Comparison of ENCODE assay signal across 23 mouse cellular contexts in genomic region chr16:93028016-93028415, GRCm38 (mm10).
A peak's percentile ranks its signal among the peaks of the same experiment; 100 is the strongest.
DNase-seq lines count a peak whose midpoint lies in the region; ATAC-seq and TF ChIP-seq lines count a peak whose summit lies in the region.
"Had no signal": no experiment of that assay in that cellular context is flagged by ENCODE, and none has a peak within 500 bp of the region (broad histone marks: within the 10 kb centered on the region; RNA-seq: fewer than 3 reads in every experiment).

No protein-coding gene starts in this region.

- H3K27me3 ChIP-seq in kidney, postnatal 0 days (ENCODE audit: insufficient read depth, low read length) = no peaks in the 10 kb centered on the region
- no peaks in the 10 kb centered on the region for H3K27me3 ChIP-seq in kidney, embryonic 15.5 days
- H3K27me3 ChIP-seq: embryonic facial prominence, embryonic 12.5 days; embryonic facial prominence, embryonic 15.5 days; forebrain, embryonic 12.5 days; forebrain, embryonic 15.5 days had no signal

- DNase-seq in kidney, postnatal 0 days (ENCODE audit: low spot score) = no peak
- DNase-seq in embryo, embryonic 11 days = no peak
- DNase-seq in gastrocnemius, postnatal 10 days = no peak
- DNase-seq: adrenal gland, postnatal 14 days; cerebellum, adult 18-20 months; cerebellum, adult 9-10 months; cerebellum, postnatal 14 days; gastrocnemius, postnatal 14 days; heart, postnatal 14 days; heart, postnatal 4 days had no signal

- no peaks in the 10 kb centered on the region for H3K79me2 ChIP-seq in macrophage (ENCODE audit: inconsistent target)

- no peak overlapping the region for H3K4me3 ChIP-seq in kidney, postnatal 0 days (replicated peaks; ENCODE audit: low read depth, low read length)
- H3K4me3 ChIP-seq in kidney, embryonic 15.5 days (replicated peaks) = no peak overlapping the region
- no peak overlapping the region for H3K4me3 ChIP-seq in bone marrow macrophage, adult 2 months (ENCODE audit: insufficient read depth, low read length)
- H3K4me3 ChIP-seq in macrophage (ENCODE audit: inconsistent target) = no peak overlapping the region
- H3K4me3 ChIP-seq: embryonic facial prominence, embryonic 12.5 days; embryonic facial prominence, embryonic 15.5 days; erythroblast, embryonic 14.5 days; forebrain, embryonic 12.5 days; forebrain, embryonic 15.5 days; heart, embryonic 13.5 days had no signal

- no peak for ATAC-seq in kidney, postnatal 0 days (replicated peaks; ENCODE audit: low FRiP score, low read depth)
- no peak for ATAC-seq in kidney, embryonic 15.5 days (replicated peaks; ENCODE audit: low FRiP score)
- ATAC-seq: forebrain, embryonic 15.5 days; hindbrain, postnatal 0 days; inflammation-experienced regulatory T-cells, adult 6 months; intestine, embryonic 16.5 days had no signal

- H3K9me3 ChIP-seq in kidney, postnatal 0 days (replicated peaks; ENCODE audit: low read length) = no peaks in the 10 kb centered on the region
- no peaks in the 10 kb centered on the region for H3K9me3 ChIP-seq in kidney, embryonic 15.5 days (replicated peaks)
- H3K9me3 ChIP-seq: embryonic facial prominence, embryonic 12.5 days; embryonic facial prominence, embryonic 15.5 days; forebrain, embryonic 12.5 days; forebrain, embryonic 15.5 days; heart, embryonic 13.5 days had no signal

- TF ChIP-seq CTCF in kidney, postnatal 0 days (IDR thresholded peaks at IDR 0.05; ENCODE audit: low read depth) = 0 out of 2 replicates have a peak, but pooled peaks have one; percentile 3
- no peak for TF ChIP-seq CTCF in bone marrow macrophage, adult 2 months (IDR thresholded peaks at IDR 0.05; ENCODE audit: low read depth, low read length)

- no peak for TF ChIP-seq POLR2A in bone marrow macrophage, adult 2 months (IDR thresholded peaks at IDR 0.05; ENCODE audit: borderline replicate concordance, low read depth, low read length)

- no peaks in the 10 kb centered on the region for H3K36me3 ChIP-seq in kidney, postnatal 0 days (ENCODE audit: insufficient read depth, low read length)
- no peaks in the 10 kb centered on the region for H3K36me3 ChIP-seq in kidney, embryonic 15.5 days
- no peaks in the 10 kb centered on the region for H3K36me3 ChIP-seq in macrophage (ENCODE audit: inconsistent target)
- H3K36me3 ChIP-seq: embryonic facial prominence, embryonic 12.5 days; embryonic facial prominence, embryonic 15.5 days; forebrain, embryonic 12.5 days; forebrain, embryonic 15.5 days; heart, embryonic 13.5 days had no signal

- no peak overlapping the region for H3K4me2 ChIP-seq in kidney, postnatal 0 days (ENCODE audit: low read length)
- H3K4me2 ChIP-seq in kidney, embryonic 15.5 days = no peak overlapping the region
- H3K4me2 ChIP-seq: embryonic facial prominence, embryonic 12.5 days; embryonic facial prominence, embryonic 15.5 days; forebrain, embryonic 12.5 days; forebrain, embryonic 15.5 days; heart, embryonic 13.5 days; hindbrain, embryonic 14.5 days had no signal

- no peaks in the 10 kb centered on the region; the same call in 1 of the 2 replicates for H3K4me1 ChIP-seq in kidney, postnatal 0 days (replicated peaks; ENCODE audit: insufficient read depth, low read length)
- no peaks in the 10 kb centered on the region for H3K4me1 ChIP-seq in kidney, embryonic 15.5 days
- H3K4me1 ChIP-seq in bone marrow macrophage, adult 2 months (ENCODE audit: control insufficient read depth, insufficient read depth, low read length) = peaks cover 65% of the 10 kb centered on the region
- H3K4me1 ChIP-seq: forebrain, embryonic 12.5 days; forebrain, embryonic 15.5 days; heart, embryonic 13.5 days had no signal

- H3K27ac ChIP-seq in kidney, postnatal 0 days = no peak overlapping the region
- no peak overlapping the region for H3K27ac ChIP-seq in kidney, embryonic 15.5 days
- peak overlapping the region; percentile 98 for H3K27ac ChIP-seq in bone marrow macrophage, adult 2 months (ENCODE audit: insufficient read depth, low read depth, low read length)
- peak overlapping the region; percentile 97 for H3K27ac ChIP-seq in macrophage
- H3K27ac ChIP-seq: embryonic facial prominence, embryonic 12.5 days; embryonic facial prominence, embryonic 15.5 days; forebrain, embryonic 12.5 days; forebrain, embryonic 15.5 days; heart, embryonic 13.5 days; hindbrain, embryonic 14.5 days; hindbrain, postnatal 0 days had no signal

- H3K9ac ChIP-seq in kidney, postnatal 0 days (ENCODE audit: low read depth, low read length) = no peak overlapping the region
- H3K9ac ChIP-seq in kidney, embryonic 15.5 days = no peak overlapping the region
- H3K9ac ChIP-seq: embryonic facial prominence, embryonic 12.5 days; embryonic facial prominence, embryonic 15.5 days; forebrain, embryonic 12.5 days; forebrain, embryonic 15.5 days; heart, embryonic 13.5 days; hindbrain, embryonic 14.5 days had no signal

- 76% methylated on average over 7 of the region's 7 CpGs for WGBS in kidney, postnatal 0 days
- 72% methylated on average over 7 of the region's 7 CpGs for WGBS in kidney, embryonic 15.5 days
- WGBS in macrophage (ENCODE audit: missing documents) = 86% methylated on average over 6 of the region's 7 CpGs

Comparison
In these comparisons a context has a peak if more than half of its experiments do, and no peak if none do; other contexts are left out.
1. H3K27ac ChIP-seq: peak in bone marrow macrophage, adult 2 months (single experiment) and macrophage (single experiment); none in kidney, postnatal 0 days (single experiment) and kidney, embryonic 15.5 days (single experiment).